Mouse (Mus musculus) layer of hippocampus, adult 9-10 months (tissue): ENCODE data around the gene Sept4.

Experiments used
- DNase-seq: peaks from one replicate; pipeline ENCODE4 v3.0.0; 2022; ENCODE audit warnings: low spot score

Gene Sept4

DNA sequence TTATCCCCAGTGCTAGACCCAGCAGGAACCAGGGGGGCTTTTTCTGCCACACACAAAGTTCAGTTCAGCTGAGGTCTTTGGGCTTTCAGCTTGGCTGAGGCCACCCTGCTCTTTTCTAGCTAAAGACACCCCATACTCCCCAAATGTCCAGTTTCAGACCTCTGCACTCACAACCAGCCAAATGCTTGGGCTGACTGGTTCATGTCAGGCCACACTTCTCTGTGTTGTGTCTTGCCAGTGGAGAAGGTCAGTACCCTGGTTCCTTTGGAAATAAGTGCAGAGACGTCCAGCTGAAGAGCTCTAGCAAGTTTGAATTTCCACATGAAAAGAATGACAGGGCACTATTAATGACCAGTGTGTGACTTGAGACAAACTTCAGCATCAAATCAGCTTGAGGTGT lies 11.0 kb downstream of the Sept4 start:
- no peak for DNase-seq

DNA sequence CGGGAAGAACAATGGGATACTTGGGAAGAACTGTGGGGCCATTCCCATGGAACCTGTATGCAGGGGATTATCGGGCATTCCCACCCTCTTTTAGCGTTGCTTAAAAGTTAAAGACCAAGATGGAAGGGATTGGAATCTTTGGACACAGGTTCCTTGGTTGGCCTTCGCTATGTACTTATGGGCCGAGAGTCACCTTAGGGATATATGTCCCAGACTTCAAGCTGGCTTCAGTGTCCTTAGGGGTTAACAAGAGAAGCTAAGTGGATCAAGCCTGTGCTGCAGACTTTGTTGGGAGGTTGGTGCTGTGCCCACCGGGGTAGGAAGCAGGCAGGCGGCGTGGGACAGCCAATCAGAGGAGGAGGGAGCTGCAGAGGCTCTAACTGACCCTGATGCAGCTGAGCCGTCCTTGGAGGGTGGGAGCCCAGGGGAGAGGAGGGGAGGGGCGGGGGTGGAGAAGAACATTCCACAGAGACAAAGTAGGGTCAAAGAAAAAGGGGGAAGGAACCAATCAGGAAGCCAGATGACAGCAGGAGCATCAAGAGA lies 11.9 kb downstream of the Sept4 start:
- DNase-seq = no peak

DNA sequence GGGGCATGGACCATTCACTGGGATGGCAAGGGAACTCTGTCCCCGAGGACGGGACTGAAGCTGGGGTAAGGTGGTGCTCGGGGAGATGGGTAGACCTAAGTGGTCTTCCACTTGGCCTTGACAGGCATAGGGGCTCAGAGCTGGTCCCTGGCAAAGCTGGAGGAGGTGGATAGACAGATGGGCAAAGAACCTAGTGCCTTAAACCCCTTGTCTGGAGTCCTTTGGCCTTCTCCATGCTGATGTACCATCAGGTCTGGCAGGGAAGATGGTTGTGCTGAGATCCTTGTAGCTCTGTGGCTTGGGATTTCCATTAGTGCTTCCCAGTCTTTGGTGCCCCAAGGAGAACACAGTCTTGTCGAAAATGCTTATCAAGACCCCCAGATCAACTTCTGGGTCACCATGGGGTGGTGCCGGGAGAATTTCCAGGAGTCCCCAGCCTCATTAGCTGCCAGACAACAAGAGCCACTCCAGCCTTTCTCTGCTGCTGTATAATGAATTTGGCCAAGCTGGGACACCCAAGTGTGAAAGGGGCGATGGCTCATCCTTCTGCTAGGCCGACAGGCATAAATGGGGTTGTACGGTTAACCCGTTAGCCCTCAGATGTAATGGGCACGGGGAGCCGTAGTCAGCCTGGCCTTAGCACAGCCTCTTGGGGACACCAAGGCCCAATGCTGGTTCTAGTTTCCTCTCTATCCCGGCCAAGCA lies 12.6 kb downstream of the Sept4 start:
- DNase-seq = no peak

DNA sequence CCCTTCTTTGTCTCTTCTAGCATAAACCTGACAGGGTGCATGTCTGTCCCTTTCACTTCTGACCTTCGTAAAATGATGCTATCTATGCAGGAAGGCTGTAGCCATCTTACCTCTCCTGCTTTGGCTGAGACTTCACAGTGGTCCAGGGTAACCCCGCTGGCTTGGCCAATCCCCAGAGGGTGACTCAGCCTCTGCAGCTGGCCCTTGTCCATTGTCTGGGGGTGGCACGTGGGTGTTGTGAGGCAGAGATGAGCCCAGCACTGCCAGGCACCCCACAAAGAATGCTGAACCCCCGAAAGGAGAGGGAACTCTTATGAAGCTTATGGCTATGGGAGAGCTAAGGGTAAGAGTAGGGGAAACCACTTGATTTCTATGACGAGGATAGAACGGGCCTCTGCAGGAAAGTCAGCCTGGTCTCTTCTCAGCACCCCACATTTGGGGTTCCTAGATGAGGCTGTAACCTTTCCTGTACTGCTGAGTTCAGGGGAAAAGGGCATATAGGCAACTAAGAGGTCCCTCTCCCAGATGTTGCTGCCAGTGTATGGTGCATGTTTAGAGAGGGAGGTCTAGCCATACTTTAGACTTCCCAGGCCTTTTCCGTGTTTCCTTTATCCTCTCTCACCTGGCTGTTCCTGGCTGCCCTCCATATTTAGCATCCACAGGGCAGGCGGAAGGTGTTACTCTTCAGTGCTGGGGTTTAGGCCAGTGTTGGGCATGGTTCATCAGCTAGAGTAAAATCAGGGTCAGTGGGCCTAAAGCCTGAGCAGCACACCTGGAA lies 13.4 kb downstream of the Sept4 start:
- DNase-seq = peak; percentile 54

DNA sequence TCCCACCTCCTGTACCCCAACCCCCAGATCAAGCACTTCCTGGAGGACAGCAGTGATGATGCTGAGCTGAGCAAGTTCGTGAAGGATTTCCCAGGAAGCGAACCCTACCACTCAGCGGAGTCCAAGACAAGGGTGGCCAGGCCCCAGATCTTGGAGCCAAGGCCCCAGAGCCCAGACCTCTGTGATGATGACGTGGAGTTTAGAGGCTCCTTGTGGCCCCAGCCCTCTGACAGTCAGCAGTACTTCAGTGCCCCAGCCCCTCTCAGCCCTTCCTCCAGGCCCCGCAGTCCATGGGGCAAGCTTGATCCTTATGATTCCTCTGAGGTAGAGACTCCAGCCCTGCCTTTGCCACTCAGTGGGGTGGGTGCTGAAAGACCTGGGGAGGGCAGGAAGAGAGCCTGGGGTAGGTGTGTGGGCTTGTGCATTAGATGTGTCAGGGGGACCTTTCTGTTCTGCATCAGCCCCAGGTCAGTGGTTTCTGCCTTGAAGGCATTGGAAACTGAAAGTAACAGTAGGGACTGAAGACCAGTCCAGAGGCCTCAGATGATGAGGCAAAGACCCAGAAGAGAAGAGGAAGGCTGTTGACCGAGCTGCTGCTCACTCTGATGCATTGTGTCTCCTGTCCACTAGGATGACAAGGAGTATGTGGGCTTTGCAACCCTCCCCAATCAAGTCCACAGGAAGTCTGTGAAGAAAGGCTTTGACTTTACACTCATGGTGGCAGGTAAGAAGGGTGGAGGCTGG lies 14.8 kb downstream of the Sept4 start:
- no peak for DNase-seq

DNA sequence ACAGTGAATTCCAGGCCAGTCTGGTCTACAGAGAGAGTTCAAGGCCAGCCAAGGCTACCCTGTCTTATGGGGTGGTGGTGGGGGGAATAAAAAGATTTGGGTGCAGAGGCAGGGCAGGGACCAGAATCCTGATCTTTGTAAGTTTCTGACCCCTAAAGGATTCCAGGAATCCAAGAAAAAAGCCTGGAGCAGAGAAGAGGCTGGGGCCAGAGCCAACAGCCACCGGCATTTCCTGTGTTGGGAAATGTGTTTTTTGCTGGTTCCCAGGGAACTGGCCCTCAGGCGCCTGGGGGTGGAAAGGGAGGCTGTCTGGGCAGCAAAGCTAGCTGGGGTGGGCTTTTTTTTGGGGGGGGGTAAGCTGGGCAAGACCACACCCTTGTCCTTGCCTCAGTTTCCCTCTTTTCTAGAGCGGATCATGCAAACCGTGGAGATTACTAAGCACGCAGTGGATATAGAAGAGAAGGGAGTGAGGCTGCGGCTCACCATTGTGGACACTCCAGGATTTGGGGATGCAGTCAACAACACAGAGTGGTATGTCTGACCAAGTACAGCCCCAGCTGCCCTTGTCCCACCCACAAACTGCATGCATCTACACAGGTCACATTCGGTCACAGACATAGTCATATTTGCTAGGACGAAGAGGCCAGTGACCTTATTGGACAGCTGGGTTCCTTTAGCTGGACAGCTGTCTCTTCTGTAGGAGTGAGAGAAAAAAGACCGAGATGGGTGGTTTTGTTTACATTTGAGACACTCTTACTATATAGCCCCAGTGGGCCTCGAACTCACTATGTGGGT lies 16.2 kb downstream of the Sept4 start:
- DNase-seq = no peak

DNA sequence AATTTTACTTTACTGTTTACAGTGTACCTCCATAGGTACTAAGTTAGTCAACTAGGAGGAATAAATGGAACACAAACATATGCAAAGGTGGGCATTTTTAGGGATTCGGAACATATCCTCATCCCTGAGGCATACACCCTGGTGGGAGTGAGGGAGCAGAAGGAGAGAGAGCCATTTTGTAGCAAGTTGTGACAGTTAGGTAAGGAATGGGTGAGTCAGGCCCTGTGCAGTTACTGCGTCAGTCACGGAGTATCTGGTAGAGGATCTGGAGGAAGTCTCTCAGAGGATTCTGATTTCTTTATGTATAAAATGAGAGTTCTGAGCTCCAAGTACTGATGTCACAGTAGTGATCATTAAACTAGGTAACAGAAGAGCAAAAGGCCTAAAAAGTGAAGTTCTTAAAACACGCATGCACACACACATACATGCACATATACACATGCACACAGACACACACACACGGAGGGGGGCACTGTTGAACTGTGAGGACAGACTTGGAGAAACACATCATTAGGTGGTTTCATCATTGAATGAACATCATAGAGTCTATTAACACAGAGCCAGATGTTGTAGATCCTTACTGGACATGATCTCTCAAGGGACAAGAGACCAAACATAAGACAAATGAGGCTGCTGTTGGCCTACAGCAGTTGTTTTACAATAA lies 18.6 kb downstream of the Sept4 start:
- no peak for DNase-seq

DNA sequence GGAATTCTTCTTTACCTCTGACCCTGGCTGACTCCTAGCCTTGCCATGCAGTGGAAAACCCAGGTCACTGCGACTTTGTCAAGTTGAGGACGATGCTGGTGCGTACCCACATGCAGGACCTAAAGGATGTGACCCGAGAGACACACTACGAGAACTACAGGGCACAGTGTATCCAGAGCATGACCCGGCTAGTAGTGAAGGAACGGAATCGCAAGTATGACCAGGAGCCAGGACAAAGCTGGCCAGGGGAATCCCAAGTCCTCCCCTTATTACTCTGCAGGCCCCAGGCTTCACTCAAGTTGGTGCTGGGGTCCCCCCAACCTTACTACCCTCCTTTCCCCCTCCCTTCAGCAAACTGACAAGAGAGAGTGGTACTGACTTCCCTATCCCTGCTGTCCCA lies 20.9 kb downstream of the Sept4 start:
- no peak for DNase-seq

DNA sequence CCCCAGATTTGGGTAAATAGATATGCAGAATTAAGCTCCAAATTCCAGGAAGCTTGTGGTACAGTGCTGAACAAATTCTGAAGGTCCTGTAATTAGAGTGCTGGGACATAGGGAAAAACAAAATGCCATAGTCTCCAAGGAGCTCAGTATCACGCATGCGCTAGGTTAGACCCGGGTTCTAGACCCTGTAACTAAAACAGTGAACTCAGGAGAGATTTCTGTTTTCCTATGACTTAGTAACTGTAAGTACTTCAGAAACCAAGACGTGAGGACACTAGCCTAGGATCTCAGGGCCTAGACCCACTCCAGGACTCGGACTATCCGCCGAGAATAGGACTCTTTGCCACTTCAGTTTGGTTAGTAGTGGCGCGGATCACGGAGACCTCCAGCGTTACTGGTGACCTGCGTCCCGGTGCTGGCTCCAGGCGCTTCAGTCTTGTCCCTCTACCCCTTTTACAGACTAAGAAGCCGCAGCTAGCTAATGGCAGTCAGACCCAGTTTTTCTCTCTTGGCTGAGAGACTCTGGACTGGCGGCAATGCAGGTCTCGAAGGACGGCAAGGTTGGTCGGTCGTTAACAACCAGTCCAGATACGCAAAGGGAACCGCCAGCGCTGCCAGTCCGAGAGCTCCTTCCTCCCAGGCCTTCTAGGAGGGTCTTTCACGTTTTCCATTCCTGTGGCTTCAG lies 22.3 kb downstream of the Sept4 start:
- DNase-seq = no peak

DNA sequence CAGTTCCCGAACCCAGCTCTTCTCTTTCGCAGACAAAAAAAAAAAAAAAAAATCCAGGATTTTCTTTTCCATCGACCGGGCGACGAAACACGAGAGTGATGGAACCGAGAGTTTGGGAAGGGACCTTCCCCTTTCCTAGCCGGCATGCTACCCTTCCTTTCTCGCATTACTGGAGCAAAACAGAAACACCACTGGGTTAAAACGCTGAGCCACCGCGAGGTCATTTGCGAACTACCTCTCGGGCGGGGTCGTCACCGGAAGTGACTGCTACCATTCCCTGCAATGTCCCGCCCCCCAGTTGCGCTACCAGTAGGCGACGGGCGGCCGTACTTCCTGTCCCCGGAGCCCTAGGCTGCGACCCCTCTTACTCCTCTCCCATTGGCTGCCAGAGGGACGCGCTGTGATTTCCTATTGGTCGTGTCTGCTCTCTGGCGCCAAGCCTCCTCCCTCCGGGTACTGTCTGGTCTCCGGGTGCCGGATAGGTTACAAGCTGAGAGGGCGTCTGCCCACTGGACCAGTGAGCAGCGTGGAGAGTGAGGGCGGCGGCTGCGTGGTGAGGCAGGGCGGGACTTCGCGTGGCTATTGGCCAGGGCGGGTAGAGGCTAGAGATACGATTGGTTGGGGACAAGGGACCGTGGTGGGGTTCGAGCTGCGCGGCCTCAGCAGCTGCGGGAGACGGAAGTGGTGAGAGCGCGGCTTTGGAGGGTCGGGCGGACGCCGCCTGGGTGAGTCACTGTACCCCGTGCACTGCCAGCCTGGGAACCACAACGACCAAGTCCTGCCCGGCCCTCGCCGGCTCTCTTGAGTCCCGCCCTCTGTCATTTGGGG lies 23.0 kb downstream of the Sept4 start, which contains the start of gene Mtmr4:
Gene Mtmr4 (plus strand): TSS at position 637 of the 828 bp plus-strand sequence.
- DNase-seq = peak; percentile 99

DNA sequence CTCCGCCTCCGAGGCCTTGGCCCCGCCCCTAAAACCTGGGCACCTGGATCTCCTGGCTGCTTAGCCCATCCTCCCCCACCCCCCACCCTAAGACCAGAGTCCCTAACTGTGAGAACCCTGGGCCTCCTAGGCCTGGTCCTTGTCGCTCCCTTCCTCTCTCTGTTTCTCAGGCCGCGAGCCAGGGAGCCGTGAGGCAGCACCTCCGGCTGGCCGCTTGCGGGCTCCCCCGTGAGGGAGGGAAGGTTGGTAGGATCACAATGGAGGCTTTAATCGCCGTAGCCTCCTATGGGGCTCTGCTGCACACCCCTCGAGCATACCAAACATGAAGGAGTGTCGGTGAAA lies 23.6 kb downstream of the Sept4 start:
- no peak for DNase-seq

DNA sequence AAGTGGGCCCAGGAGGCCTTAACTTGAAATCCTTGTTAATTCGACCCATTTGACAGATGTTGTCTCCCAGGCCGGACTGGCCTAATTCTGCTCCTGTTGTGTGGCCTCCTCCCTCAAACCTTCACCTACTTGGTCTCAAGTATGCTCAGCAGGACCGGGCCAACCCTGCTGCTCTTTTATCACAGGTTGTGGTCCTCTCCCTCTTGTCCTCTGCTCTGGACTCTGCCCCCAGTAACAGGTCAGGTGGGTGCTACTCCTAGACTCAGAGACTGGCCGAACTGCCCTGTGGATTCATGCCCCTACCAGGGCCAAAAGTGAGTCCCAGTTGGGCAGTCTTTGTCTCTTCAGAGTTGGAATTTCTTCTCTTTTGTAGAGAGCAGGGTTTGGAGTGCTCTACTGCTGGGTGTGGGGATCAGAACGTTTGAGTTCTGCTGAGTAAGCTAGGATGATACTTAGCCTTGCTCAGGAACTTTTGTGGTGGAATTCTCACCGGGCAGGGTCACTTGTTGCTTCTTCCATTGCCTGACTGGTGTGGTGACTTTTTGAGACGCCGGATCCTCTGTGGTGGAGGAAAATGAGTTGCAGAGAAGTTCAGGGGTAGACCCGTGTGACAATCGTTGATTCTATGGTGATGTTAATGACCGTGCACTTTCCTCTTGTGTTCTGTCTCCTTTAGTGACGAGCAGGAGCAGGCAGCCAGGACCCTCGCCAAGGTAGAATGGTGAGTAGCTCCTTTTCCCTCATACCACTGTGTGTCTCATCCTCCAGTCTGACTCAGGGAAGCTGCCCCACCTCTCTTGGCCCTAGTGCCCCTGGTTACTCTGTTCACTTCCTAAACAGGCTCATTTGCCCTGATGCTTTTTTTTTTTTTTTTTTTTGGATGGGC lies 24.3 kb downstream of the Sept4 start:
- no peak for DNase-seq

DNA sequence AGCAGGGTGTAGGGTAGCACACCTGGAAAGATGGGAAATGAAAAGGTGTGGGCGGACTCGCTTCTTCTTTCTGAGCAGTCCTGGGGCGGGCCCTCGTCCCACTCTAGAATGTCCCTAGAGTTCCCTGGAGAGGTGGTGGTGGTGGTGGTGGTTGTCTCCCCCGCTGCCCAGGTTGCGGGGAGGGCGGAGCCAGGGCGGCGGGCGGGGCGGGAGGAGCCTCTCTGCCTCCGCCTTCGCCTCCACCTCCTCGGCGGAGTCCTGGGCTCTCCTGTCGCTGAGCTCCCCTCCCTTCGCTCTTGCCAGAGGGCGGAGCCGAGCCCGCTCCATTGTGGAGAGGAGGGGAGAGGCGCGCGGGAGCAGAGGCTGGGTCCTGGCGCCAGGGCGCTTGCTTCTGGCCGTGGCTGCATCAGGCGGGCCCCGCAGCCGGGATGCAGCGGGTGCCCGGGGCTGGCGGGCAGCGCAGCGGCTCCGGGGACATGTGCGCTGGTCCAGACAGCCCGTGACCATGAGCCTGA lies 26.7 kb downstream of the Sept4 start:
- no peak for DNase-seq

DNA sequence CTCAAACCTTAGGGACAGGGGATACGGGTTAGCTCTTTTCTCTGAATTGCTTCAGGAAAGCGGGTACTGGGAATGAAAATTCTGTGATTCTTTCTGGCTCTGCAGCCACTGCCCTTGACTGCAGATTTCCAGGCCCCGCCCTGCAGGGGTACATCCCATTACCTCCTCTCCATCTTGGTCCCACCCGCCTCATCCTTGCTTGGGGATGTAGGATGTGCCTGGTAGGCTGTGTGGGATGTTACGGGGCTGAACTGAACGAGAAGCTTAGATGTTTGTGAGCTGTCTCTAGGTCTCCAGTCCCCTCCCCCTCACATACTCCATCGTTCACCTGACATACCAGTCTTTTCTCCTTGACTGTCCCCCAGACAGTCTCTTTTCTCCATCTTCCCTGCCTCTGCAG lies 27.3 kb downstream of the Sept4 start:
- no peak for DNase-seq

DNA sequence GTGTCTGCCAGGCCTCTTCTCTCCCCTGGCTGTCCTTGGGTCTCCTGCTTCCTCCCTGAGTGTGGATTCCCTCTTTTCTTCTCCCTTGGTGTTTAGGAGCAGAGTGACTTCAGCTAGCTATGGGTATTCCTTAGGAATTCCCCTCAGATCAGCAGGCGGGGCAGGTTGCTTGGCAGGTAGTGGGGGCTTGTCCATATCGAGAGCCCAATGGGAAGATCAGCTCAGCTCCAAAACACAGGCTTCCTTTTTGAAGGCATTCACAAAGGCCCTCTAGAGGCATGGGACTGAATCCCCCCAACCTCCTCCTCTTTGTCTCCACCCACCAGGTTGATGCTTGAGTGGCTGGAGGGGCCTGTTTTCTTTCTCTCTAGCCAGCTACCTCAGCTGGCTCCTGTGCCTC lies 27.8 kb downstream of the Sept4 start:
- no peak for DNase-seq

DNA sequence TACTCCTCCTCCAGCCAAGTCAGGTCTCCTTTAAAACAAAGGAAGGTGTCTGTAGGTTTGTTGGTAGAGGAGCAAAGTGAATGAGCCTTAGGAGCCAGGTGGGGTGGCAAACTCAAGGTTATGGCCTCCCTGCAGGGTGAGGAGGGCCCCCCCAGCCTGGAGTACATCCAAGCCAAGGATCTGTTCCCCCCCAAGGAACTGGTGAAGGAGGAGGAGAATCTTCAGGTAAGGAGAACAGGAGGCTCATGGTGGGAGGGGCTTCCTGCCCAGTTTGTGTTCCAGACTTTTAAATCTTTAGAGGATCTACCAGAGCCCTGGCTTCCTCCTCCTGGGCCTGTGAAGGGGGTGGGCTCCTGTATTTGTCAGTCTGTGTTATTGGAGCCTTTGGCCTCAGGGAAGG lies 28.4 kb downstream of the Sept4 start:
- DNase-seq = no peak

DNA sequence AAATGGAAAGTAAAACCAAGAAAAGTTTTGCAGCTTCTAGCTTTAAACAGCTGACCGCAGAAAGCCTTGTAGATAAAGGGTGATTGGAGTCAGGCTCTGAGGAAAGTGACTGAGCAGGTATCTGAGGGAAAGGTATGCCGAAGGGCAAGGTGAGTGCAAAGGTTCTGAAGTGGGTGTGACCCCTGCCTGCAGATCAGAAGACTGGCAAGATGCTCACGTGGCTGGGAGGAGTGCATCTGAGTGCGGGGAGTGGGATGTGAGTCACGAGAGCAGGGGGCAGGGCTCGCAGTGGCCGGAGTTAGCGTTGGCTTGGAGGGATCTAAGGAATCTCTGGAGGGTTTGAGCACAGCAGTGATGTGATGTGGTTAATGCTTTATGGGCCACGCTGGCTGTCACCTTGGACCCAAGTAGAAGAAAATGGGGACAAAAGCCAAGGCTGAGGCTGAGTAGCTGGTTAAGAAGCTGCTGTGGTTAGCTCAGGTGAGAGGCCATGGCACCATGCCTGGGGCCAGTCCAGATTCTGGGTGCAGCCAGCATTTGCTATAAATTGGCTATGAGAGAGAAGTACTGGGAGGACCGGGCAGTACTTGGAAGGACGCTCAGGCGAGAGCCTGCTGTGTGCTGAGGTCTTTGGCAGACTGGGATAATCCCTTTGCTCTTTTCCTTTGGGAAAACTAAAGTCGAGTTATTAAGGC lies 30.8 kb downstream of the Sept4 start:
- no peak for DNase-seq

DNA sequence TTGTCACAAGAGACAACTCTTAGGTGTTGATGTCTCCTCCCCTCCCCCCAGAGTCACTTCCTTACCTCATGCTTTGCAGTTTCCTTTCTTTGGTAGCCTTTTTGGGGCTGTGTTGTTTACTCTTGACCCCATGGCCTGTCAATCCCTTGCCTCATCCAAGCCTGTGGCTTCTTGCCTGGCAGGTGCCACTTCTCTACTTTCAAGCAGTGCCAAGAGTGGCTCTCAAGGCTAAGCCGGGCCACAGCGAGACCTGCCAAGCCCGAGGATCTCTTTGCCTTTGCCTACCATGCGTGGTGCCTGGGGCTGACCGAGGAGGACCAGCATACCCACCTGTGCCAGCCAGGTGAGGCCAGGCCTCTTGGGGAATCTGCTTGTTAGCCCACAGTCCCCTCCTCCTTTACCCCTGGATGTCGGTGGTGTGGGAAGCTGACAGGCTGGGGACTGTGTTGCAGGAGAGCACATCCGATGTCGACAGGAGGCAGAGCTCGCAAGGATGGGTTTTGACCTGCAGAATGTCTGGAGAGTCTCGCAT lies 31.7 kb downstream of the Sept4 start:
- no peak for DNase-seq
